Mouse (Mus musculus): Measurements from ENCODE around the gene Lrp8. TPM values are rescaled to one million over a fixed set of nuclear protein-coding genes. Genes with fewer than 3 reads are reported as not detected.
A peak's percentile ranks its signal among the peaks of the same experiment; 100 is the strongest.

Gene Lrp8
- total RNA-seq, 2 experiments from 2014 or later: 93.2 to 123 TPM

GRCm38 (mm10) chr4:107853333-107853732 is 51.3 kb downstream of the Lrp8 start:
- Histone ChIP-seq H3K27ac (no peak overlapping the region), H3K4me3 (no peak overlapping the region)
- no peak for DNase-seq (ENCODE audit: extremely low spot score in 1 of 2, low spot score in 2 of 2)
- TF ChIP-seq CTCF (IDR thresholded peaks at IDR 0.05): no peak
- intact Hi-C loops (cut with DNase I): no loop called here

GRCm38 (mm10) chr4:107853836-107854235 is 51.8 kb downstream of the Lrp8 start:
- no peak for TF ChIP-seq CTCF (IDR thresholded peaks at IDR 0.05)
- Histone ChIP-seq H3K27ac (no peak overlapping the region), H3K4me3 (no peak overlapping the region)
- DNase-seq (ENCODE audit: extremely low spot score in 1 of 2, low spot score in 2 of 2): no peak
- intact Hi-C loops (cut with DNase I): no loop called here

GRCm38 (mm10) chr4:107856958-107857686 is 55.1 kb downstream of the Lrp8 start:
- Histone ChIP-seq H3K27ac (no peak overlapping the region), H3K4me3 (no peak overlapping the region)
- no peak for DNase-seq (ENCODE audit: extremely low spot score in 1 of 2, low spot score in 2 of 2)
- intact Hi-C loops (cut with DNase I): no loop called here
- TF ChIP-seq CTCF (IDR thresholded peaks at IDR 0.05): peak; percentile 43

GRCm38 (mm10) chr4:107858995-107859394 is 56.9 kb downstream of the Lrp8 start:
- intact Hi-C loops (cut with DNase I): no loop called here
- H3K4me3 ChIP-seq: no peak overlapping the region

GRCm38 (mm10) chr4:107864866-107865265 is 62.8 kb downstream of the Lrp8 start:
- DNase-seq (ENCODE audit: extremely low spot score in 1 of 2, low spot score in 2 of 2): no peak

More at GRCm38 (mm10) chr4:107858995-107859394, 56.9 kb downstream of the Lrp8 start:
- TF ChIP-seq CTCF (IDR thresholded peaks at IDR 0.05): no peak
- H3K27ac ChIP-seq: no peak overlapping the region
- DNase-seq (ENCODE audit: extremely low spot score in 1 of 2, low spot score in 2 of 2): no peak

GRCm38 (mm10) chr4:107879254-107880050 is 77.4 kb downstream of the Lrp8 start, which contains the start of gene Magoh:
Gene Magoh, plus strand, starts transcription at chr4:107879755.
- Histone ChIP-seq H3K27ac (peak within 1 kb of the TSS; percentile 79), H3K4me3 (peak within 1 kb of the TSS; percentile 86)
- intact Hi-C loops (cut with DNase I): loop anchor here (1.0 kb wide), 1 partner anchor 10 kb away; the partner anchor contains the start of gene 0610037L13Rik
- TF ChIP-seq CTCF (IDR thresholded peaks at IDR 0.05): no peak
- DNase-seq (ENCODE audit: extremely low spot score in 1 of 2, low spot score in 2 of 2): peak; percentile 96 to 97

More at GRCm38 (mm10) chr4:107864866-107865265, 62.8 kb downstream of the Lrp8 start:
- Histone ChIP-seq H3K4me3 (no peak overlapping the region), H3K27ac (no peak overlapping the region)
- TF ChIP-seq CTCF (IDR thresholded peaks at IDR 0.05): no peak
- intact Hi-C loops (cut with DNase I): no loop called here

GRCm38 (mm10) chr4:107881631-107882030 is 79.6 kb downstream of the Lrp8 start:
- H3K27ac ChIP-seq: no peak overlapping the region
- no peak for TF ChIP-seq CTCF (IDR thresholded peaks at IDR 0.05)
- no peak overlapping the region for H3K4me3 ChIP-seq
- intact Hi-C loops (cut with DNase I): no loop called here
- DNase-seq (ENCODE audit: extremely low spot score in 1 of 2, low spot score in 2 of 2): no peak

- no peak for TF ChIP-seq CTCF (IDR thresholded peaks at IDR 0.05)
- DNase-seq (ENCODE audit: extremely low spot score in 1 of 2, low spot score in 2 of 2): no peak
- Histone ChIP-seq H3K27ac (no peak overlapping the region), H3K4me3 (no peak overlapping the region)
- intact Hi-C loops (cut with DNase I): loop anchor here (5.0 kb wide), 1 partner anchor 84 kb away; the partner anchor contains the start of gene Lrp8
Measured at GRCm38 (mm10) chr4:107886371-107886770, 84.3 kb downstream of the Lrp8 start.

- Histone ChIP-seq H3K27ac (peak overlapping the region; percentile 94), H3K4me3 (peak overlapping the region; percentile 61)
- TF ChIP-seq CTCF (IDR thresholded peaks at IDR 0.05): no peak
- intact Hi-C loops (cut with DNase I): loop anchor here (1.0 to 5.0 kb wide), 2 partner anchors 10 to 87 kb away; partner anchors contain the start of genes Lrp8 and Magoh
- no peak for DNase-seq (ENCODE audit: extremely low spot score in 1 of 2, low spot score in 2 of 2)
Measured at GRCm38 (mm10) chr4:107889385-107889730, 87.3 kb downstream of the Lrp8 start.

- Histone ChIP-seq H3K27ac (peak within 1 kb of the TSS; percentile 94), H3K4me3 (peak within 1 kb of the TSS; percentile 61)
- DNase-seq (ENCODE audit: extremely low spot score in 1 of 2, low spot score in 2 of 2): peak; percentile 94 to 95
- no peak for TF ChIP-seq CTCF (IDR thresholded peaks at IDR 0.05)
- intact Hi-C loops (cut with DNase I): loop anchor here (1.0 to 5.0 kb wide), 4 partner anchors 11 to 437 kb away; partner anchors contain the start of genes Coa7, Lrp8 and Magoh
Measured at GRCm38 (mm10) chr4:107889731-107890432, 87.8 kb downstream of the Lrp8 start, which contains the start of gene 0610037L13Rik. Gene 0610037L13Rik, plus strand, starts transcription at chr4:107889813.

GRCm38 (mm10) chr4:107892663-107893062 is 90.6 kb downstream of the Lrp8 start:
- TF ChIP-seq CTCF (IDR thresholded peaks at IDR 0.05): peak; percentile 68
- no peak for DNase-seq (ENCODE audit: extremely low spot score in 1 of 2, low spot score in 2 of 2)
- Histone ChIP-seq H3K27ac (no peak overlapping the region), H3K4me3 (no peak overlapping the region)
- intact Hi-C loops (cut with DNase I): loop anchor here (2.0 to 5.0 kb wide), 3 partner anchors 186 to 435 kb away; partner anchors contain the start of gene Coa7

All from left cerebral cortex, adult 2 months (tissue).